ENCODE assay signal across 12 mouse cellular contexts in genomic region chr1:134801758-134802157, GRCm38 (mm10).
DNase-seq lines count a peak whose midpoint lies in the region; ATAC-seq and TF ChIP-seq lines count a peak whose summit lies in the region.
"Had no signal": no experiment of that assay in that cellular context is flagged by ENCODE, and none has a peak within 500 bp of the region (broad histone marks: within the 10 kb centered on the region; RNA-seq: fewer than 3 reads in every experiment).

No protein-coding gene starts in this region.

- TF ChIP-seq POLR2A in spleen, adult 2 months (IDR thresholded peaks at IDR 0.05; ENCODE audit: low read depth, low read length), result no peak

- peak overlapping the region; percentile 0; the same call in 1 of the 2 replicates for H3K4me2 ChIP-seq in kidney, embryonic 15.5 days
- H3K4me2 ChIP-seq in intestine, embryonic 16.5 days (ENCODE audit: low read depth, low read length), result peak overlapping the region; percentile 52
- peak overlapping the region; percentile 55 for H3K4me2 ChIP-seq in stomach, postnatal 0 days (replicated peaks; ENCODE audit: low read depth)
- H3K4me2 ChIP-seq: hindbrain, embryonic 15.5 days had no signal

- no peak overlapping the region for H3K4me3 ChIP-seq in kidney, embryonic 15.5 days (replicated peaks)
- peak overlapping the region; percentile 33; the same call in 1 of the 2 replicates for H3K4me3 ChIP-seq in spleen, adult 2 months (ENCODE audit: extremely low read depth, insufficient read depth, insufficient read length)
- H3K4me3 ChIP-seq in intestine, embryonic 16.5 days (ENCODE audit: low read length), result peak overlapping the region; percentile 42
- H3K4me3 ChIP-seq in stomach, postnatal 0 days (ENCODE audit: low read depth, low read length), result peak overlapping the region; percentile 48
- H3K4me3 ChIP-seq: hindbrain, embryonic 15.5 days had no signal

- TF ChIP-seq CTCF in spleen, adult 2 months (IDR thresholded peaks at IDR 0.05; ENCODE audit: extremely low read depth, insufficient read depth, insufficient read length, insufficient replicate concordance), result no peak
- no peak for TF ChIP-seq CTCF in stomach, postnatal 0 days (IDR thresholded peaks at IDR 0.05; ENCODE audit: low read depth)

- 89% methylated on average over 7 of the region's 7 CpGs for WGBS in kidney, embryonic 15.5 days
- WGBS in spleen, adult 2 months, result 80% methylated on average over 7 of the region's 7 CpGs
- WGBS in intestine, embryonic 16.5 days, result 65% methylated on average over 7 of the region's 7 CpGs
- 61% methylated on average over 7 of the region's 7 CpGs for WGBS in stomach, postnatal 0 days

- TF ChIP-seq EP300 in stomach, postnatal 0 days (optimal IDR thresholded peaks at IDR 0.05), result no peak

- no peak for DNase-seq in kidney, adult 18-20 months
- no peak for DNase-seq in spleen, adult 2 months (ENCODE audit: low read depth in 1 of 2, low spot score in 2 of 2)
- DNase-seq in spleen, adult 12 weeks (ENCODE audit: low spot score), result no peak
- no peak for DNase-seq in stomach, postnatal 0 days (ENCODE audit: low spot score)
- no peak for DNase-seq in layer of hippocampus, postnatal 10 days (ENCODE audit: low spot score in 2 of 2)
- DNase-seq: adrenal gland, postnatal 36 days; cerebellum, adult 2 months; gastrocnemius, postnatal 25 days; right cerebral cortex, postnatal 25 days had no signal

- H3K27ac ChIP-seq in kidney, embryonic 15.5 days, result peak overlapping the region; percentile 10; the same call in 1 of the 2 replicates
- no peak overlapping the region for H3K27ac ChIP-seq in spleen, adult 2 months (ENCODE audit: insufficient read depth, low read length)
- H3K27ac ChIP-seq in intestine, embryonic 16.5 days (ENCODE audit: low read length), result peak overlapping the region; percentile 56
- peak overlapping the region; percentile 97 for H3K27ac ChIP-seq in stomach, postnatal 0 days (replicated peaks)
- H3K27ac ChIP-seq: hindbrain, embryonic 15.5 days had no signal

- no peak for ATAC-seq in kidney, embryonic 15.5 days (replicated peaks; ENCODE audit: low FRiP score)
- no peak for ATAC-seq in intestine, embryonic 16.5 days
- no peak for ATAC-seq in stomach, postnatal 0 days (ENCODE audit: low FRiP score, low TSS enrichment)

- no peaks in the 10 kb centered on the region for H3K9me3 ChIP-seq in kidney, embryonic 15.5 days (replicated peaks)
- no peaks in the 10 kb centered on the region for H3K9me3 ChIP-seq in intestine, embryonic 16.5 days (ENCODE audit: control insufficient read depth, low read length)
- no peaks in the 10 kb centered on the region for H3K9me3 ChIP-seq in stomach, postnatal 0 days (ENCODE audit: control insufficient read depth, low read length)
- H3K9me3 ChIP-seq: hindbrain, embryonic 15.5 days had no signal

- H3K27me3 ChIP-seq in kidney, embryonic 15.5 days, result no peaks in the 10 kb centered on the region
- no peaks in the 10 kb centered on the region for H3K27me3 ChIP-seq in spleen, adult 2 months (ENCODE audit: control insufficient read depth, insufficient read depth, low read length)
- no peaks in the 10 kb centered on the region for H3K27me3 ChIP-seq in intestine, embryonic 16.5 days (replicated peaks; ENCODE audit: control insufficient read depth, insufficient read depth, low read length)
- no peaks in the 10 kb centered on the region for H3K27me3 ChIP-seq in stomach, postnatal 0 days (ENCODE audit: control insufficient read depth, insufficient read depth, low read length)
- H3K27me3 ChIP-seq: hindbrain, embryonic 15.5 days had no signal

- H3K4me1 ChIP-seq in kidney, embryonic 15.5 days, result peaks cover 41% of the 10 kb centered on the region
- no peaks in the 10 kb centered on the region for H3K4me1 ChIP-seq in spleen, adult 2 months (ENCODE audit: control insufficient read depth, insufficient read depth, insufficient read length)
- peaks cover 15% of the 10 kb centered on the region for H3K4me1 ChIP-seq in intestine, embryonic 16.5 days (ENCODE audit: control insufficient read depth, insufficient read depth, low read length)
- peaks cover 6% of the 10 kb centered on the region for H3K4me1 ChIP-seq in stomach, postnatal 0 days (replicated peaks; ENCODE audit: control insufficient read depth, insufficient read depth)

- H3K9ac ChIP-seq in kidney, embryonic 15.5 days, result no peak overlapping the region
- peak overlapping the region; percentile 71 for H3K9ac ChIP-seq in intestine, embryonic 16.5 days (ENCODE audit: low read depth, low read length)
- H3K9ac ChIP-seq in stomach, postnatal 0 days (ENCODE audit: low read length), result peak overlapping the region; percentile 71
- H3K9ac ChIP-seq: hindbrain, embryonic 15.5 days had no signal

- peaks cover 8% of the 10 kb centered on the region; the same call in 1 of the 2 replicates for H3K36me3 ChIP-seq in kidney, embryonic 15.5 days
- no peaks in the 10 kb centered on the region for H3K36me3 ChIP-seq in spleen, adult 2 months (ENCODE audit: control insufficient read depth, insufficient read depth, low read length)
- H3K36me3 ChIP-seq in intestine, embryonic 16.5 days (ENCODE audit: control insufficient read depth, insufficient read depth, low read length), result no peaks in the 10 kb centered on the region
- H3K36me3 ChIP-seq in stomach, postnatal 0 days (ENCODE audit: control insufficient read depth, insufficient read depth, low read length), result no peaks in the 10 kb centered on the region
- H3K36me3 ChIP-seq: hindbrain, embryonic 15.5 days had no signal

Comparison
In these comparisons a context has a peak if more than half of its experiments do, and no peak if none do; other contexts are left out.
1. H3K4me2 ChIP-seq: peak in every context shown above with its lines; median percentile 55 in stomach, postnatal 0 days; 52 in intestine, embryonic 16.5 days; 0 in kidney, embryonic 15.5 days.